Mouse (Mus musculus) lung, embryonic 16.5 days (tissue): ENCODE measurements at regions not wholly inside any gene's neighbourhood (a gene's known extent, or its start where the extent isn't known, plus 50 kb on each side); places are given as distances from the start of the nearest gene placed in this dataset.

Experiments used
- ATAC-seq: fragments of 200-750 bp; cut with Nextera tagmentation; 2 replicates; pipeline ENCODE4 v1.8.0; 2017; ENCODE audit warnings: low read depth, mild to moderate bottlenecking, moderate library complexity
- H3K27ac ChIP-seq: fragments of 300-500 bp; sonication (generic); 2 replicates; pipeline ENCODE4 v1.5.1; 2014; ENCODE audit warnings: mild to moderate bottlenecking, control low read depth, low read length
- H3K27me3 ChIP-seq: fragments of 300-500 bp; sonication (generic); 2 replicates; pipeline ENCODE4 v1.6.1; 2014; ENCODE audit warnings: low read depth, low read length, mixed read lengths; ENCODE audit not compliant: control insufficient read depth, insufficient read depth
- H3K36me3 ChIP-seq: fragments of 300-500 bp; sonication (generic); 2 replicates; pipeline ENCODE4 v1.6.1; 2014; ENCODE audit warnings: low read length; ENCODE audit not compliant: control insufficient read depth, insufficient read depth
- H3K4me1 ChIP-seq: fragments of 300-500 bp; sonication (generic); replicated peaks from 2 replicates; pipeline ENCODE4 v1.6.1; 2014; ENCODE audit warnings: low read length, mixed read lengths; ENCODE audit not compliant: control insufficient read depth, insufficient read depth
- H3K4me2 ChIP-seq: fragments of 300-500 bp; sonication (generic); 2 replicates; pipeline ENCODE4 v1.6.1; 2014; ENCODE audit warnings: low read depth, low read length, control low read depth
- H3K4me3 ChIP-seq: fragments of 300-500 bp; sonication (generic); 2 replicates; pipeline ENCODE4 v1.5.1; 2014; ENCODE audit warnings: mild to moderate bottlenecking, low read length, control low read depth
- H3K9ac ChIP-seq: fragments of 300-500 bp; sonication (generic); 2 replicates; pipeline ENCODE4 v1.6.1; 2014; ENCODE audit warnings: low read length, control low read depth
- H3K9me3 ChIP-seq: fragments of 300-500 bp; sonication (generic); 2 replicates; pipeline ENCODE4 v1.6.1; 2016; ENCODE audit warnings: low read length; ENCODE audit not compliant: control insufficient read depth
- WGBS: fragments of 180-500 bp; shearing (Covaris S2); extraction: QIAGEN DNeasy Blood & Tissue Kit; methylation state at CpG from one replicate; pipeline ENCODE4 v1.1.7; 2014; 5-methylcytosine and 5-hydroxymethylcytosine counted together

GRCm38 (mm10) chr4:95395746-95396145 lies 161.6 kb upstream of the Fggy start:
- 59% methylated on average over 3 of the region's 3 CpGs for whole genome bisulfite sequencing
- Histone ChIP-seq H3K9me3 (no peaks in the 10 kb centered on the region), H3K4me3 (no peak overlapping the region), H3K9ac (no peak overlapping the region), H3K4me1 (peaks cover 3% of the 10 kb centered on the region; the same call in 1 of the 2 replicates), H3K27me3 (no peaks in the 10 kb centered on the region), H3K4me2 (no peak overlapping the region), H3K27ac (no peak overlapping the region), H3K36me3 (no peaks in the 10 kb centered on the region)
- peak; percentile 69 for ATAC-seq

DNA sequence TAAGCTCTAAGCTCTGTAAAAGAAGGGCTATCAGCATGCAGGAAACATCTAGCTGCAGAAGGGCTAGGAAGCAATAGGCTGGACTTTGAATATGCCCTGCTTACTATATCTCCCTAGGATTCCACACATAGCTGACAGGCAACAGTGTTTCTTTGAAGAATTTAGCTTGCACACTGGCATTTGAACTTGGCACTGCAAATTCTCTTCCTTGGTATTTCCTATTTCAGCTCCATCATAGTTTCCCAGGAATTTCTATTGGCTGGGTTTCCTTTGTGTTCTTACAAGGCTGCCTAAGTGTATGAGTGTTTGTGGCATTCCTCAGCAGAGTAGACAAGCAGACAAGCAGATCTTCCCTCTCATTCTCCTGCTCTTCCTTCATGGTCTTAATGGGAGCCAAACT lies 159.0 kb upstream of the Fggy start:
- Histone ChIP-seq H3K36me3 (no peaks in the 10 kb centered on the region), H3K4me3 (no peak overlapping the region), H3K4me1 (0 out of 2 replicates have a peak, but pooled peaks cover 3% of the 10 kb centered on the region), H3K4me2 (no peak overlapping the region), H3K27ac (no peak overlapping the region), H3K27me3 (no peaks in the 10 kb centered on the region), H3K9me3 (no peaks in the 10 kb centered on the region), H3K9ac (no peak overlapping the region)
- no peak for ATAC-seq

DNA sequence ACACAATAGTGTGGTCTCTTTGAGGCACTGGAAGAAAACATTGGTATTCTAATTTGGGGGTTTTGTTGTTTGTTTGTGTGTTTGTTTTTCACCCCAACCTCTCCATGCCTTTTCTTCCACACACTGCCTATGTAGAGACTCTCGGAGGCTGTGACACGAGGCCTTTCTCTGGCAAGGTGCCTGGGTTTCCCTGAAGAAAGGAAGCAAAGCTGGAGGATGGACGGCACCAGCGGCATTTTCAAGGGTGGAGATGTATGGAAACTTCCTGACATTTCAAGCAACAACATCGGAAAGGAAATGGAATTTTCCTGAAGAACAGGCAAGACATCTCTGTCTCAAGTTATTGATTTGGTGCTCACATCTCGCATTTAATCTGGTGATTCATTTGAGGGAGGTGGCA lies 155.0 kb upstream of the Fggy start:
- Histone ChIP-seq H3K4me1 (0 out of 2 replicates have a peak, but pooled peaks cover 3% of the 10 kb centered on the region), H3K9me3 (no peaks in the 10 kb centered on the region), H3K4me3 (no peak overlapping the region), H3K27me3 (no peaks in the 10 kb centered on the region), H3K27ac (no peak overlapping the region; the same call in 1 of the 2 replicates), H3K36me3 (no peaks in the 10 kb centered on the region), H3K4me2 (no peak overlapping the region), H3K9ac (no peak overlapping the region)
- 51% methylated on average over 6 of the region's 6 CpGs for WGBS
- ATAC-seq, result 0 out of 2 replicates have a peak, but pooled peaks have one; percentile 41

- no peaks in the 10 kb centered on the region for H3K27me3 ChIP-seq
- no peak overlapping the region for H3K4me2 ChIP-seq
- no peaks in the 10 kb centered on the region for H3K36me3 ChIP-seq
- H3K9ac ChIP-seq, result no peak overlapping the region
- peaks cover 5% of the 10 kb centered on the region for H3K9me3 ChIP-seq
- 39% methylated on average over 2 of the region's 2 CpGs for WGBS
- ATAC-seq, result no peak
- H3K4me1 ChIP-seq, result no peaks in the 10 kb centered on the region
- no peak overlapping the region for H3K4me3 ChIP-seq
- H3K27ac ChIP-seq, result no peak overlapping the region
These were observed 140.2 kb upstream of the Fggy start for GRCm38 (mm10) chr4:95417075-95417474.

DNA sequence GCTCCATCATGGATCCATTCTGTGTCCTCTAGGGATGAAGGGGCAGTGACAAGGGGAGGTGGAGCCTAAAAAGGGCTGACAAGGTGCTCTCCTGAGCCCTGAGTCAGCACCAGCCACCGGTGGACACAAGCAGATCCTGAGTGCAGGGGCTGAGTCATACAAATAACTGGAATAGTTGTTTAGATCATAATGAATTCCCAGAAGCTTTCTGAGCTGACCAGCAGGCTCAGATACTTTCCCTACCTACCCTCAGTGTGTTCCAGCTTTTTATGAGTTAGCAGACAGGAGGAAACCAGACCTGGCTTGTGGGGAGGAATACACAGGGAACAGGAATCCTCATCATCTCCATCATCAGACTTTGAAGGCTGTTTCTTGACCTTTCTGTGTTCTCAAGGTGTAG lies 130.7 kb upstream of the Fggy start:
- H3K9me3 ChIP-seq, result no peaks in the 10 kb centered on the region
- H3K4me1 ChIP-seq, result no peaks in the 10 kb centered on the region
- H3K36me3 ChIP-seq, result no peaks in the 10 kb centered on the region
- H3K27me3 ChIP-seq, result no peaks in the 10 kb centered on the region
- H3K27ac ChIP-seq, result no peak overlapping the region
- WGBS, result 35% methylated on average over 1 of the region's 1 CpGs
- no peak overlapping the region for H3K4me2 ChIP-seq
- ATAC-seq, result no peak
- no peak overlapping the region for H3K9ac ChIP-seq
- H3K4me3 ChIP-seq, result no peak overlapping the region

GRCm38 (mm10) chr4:95434543-95434942 lies 122.8 kb upstream of the Fggy start:
- no peak overlapping the region for H3K4me2 ChIP-seq
- peak; percentile 82 for ATAC-seq
- no peaks in the 10 kb centered on the region for H3K27me3 ChIP-seq
- 20% methylated on average over 4 of the region's 4 CpGs for WGBS
- H3K9ac ChIP-seq, result no peak overlapping the region
- no peak overlapping the region for H3K4me3 ChIP-seq
- H3K9me3 ChIP-seq, result no peaks in the 10 kb centered on the region
- H3K36me3 ChIP-seq, result no peaks in the 10 kb centered on the region
- peak overlapping the region; percentile 28 for H3K27ac ChIP-seq
- peaks cover 20% of the 10 kb centered on the region for H3K4me1 ChIP-seq

- H3K4me1 ChIP-seq, result peaks cover 20% of the 10 kb centered on the region
- H3K36me3 ChIP-seq, result no peaks in the 10 kb centered on the region
- H3K27me3 ChIP-seq, result no peaks in the 10 kb centered on the region
- 0 out of 2 replicates have a peak overlapping the region, but pooled peaks have one; percentile 21 for H3K27ac ChIP-seq
- no peak overlapping the region for H3K9ac ChIP-seq
- H3K4me2 ChIP-seq, result no peak overlapping the region
- H3K9me3 ChIP-seq, result no peaks in the 10 kb centered on the region
- WGBS, result 34% methylated on average over 4 of the region's 4 CpGs
- ATAC-seq, result peak; percentile 47; the same call in 1 of the 2 replicates
- no peak overlapping the region for H3K4me3 ChIP-seq
These were observed 122.2 kb upstream of the Fggy start for GRCm38 (mm10) chr4:95435080-95435479.

GRCm38 (mm10) chr4:95439834-95440233 lies 117.5 kb upstream of the Fggy start:
- Histone ChIP-seq H3K4me1 (no peaks in the 10 kb centered on the region; the same call in none of the 2 replicates), H3K36me3 (no peaks in the 10 kb centered on the region), H3K9me3 (no peaks in the 10 kb centered on the region), H3K27ac (no peak overlapping the region), H3K9ac (no peak overlapping the region), H3K4me2 (no peak overlapping the region), H3K4me3 (no peak overlapping the region), H3K27me3 (no peaks in the 10 kb centered on the region)
- ATAC-seq, result no peak
- WGBS, result 18% methylated on average over 1 of the region's 1 CpGs

DNA sequence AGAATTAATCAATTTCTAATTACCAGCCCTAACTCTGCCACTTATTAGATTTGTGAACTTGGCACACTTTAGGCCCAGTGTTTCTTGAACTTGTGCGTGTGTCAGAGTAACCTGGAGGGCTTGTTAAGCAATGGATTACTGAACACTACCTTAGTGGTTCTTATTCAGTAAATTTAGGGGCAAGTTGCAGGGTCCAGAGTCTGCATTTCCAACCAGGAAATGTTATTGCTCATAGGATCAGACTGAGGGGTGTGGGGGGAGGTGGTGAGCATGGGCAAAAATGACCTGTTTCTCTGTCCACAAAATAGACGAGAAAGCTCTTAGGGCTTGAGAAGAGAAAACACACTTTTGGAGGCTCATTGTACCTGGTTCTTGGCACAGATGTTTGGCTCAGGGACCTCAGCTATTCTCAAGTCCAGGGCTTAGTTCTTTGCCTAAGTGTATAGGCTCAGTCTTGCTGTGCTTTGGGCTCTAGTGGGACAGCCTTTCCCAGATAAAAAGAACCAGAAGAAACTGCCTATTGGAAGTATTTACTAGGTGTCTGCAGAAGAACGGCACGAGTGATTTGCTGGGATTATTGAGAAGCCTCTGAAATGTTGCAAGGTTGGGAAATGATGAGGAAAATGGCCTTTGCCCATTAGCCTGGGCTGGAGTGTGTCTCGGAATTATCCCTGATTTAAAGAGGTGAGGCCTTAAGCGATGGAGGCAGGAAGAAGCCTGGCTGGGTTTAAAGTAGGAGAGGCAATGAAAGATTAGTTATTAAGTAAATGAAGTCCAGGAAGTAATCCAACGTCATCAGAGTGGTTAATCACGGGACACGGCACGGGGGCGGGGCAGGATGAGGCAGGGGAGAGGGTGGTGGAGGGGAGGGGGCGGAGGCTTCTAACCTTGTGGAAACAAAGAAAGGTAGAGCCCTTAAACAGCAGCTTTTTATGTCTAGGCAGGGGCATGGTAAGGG lies 113.2 kb upstream of the Fggy start:
- no peaks in the 10 kb centered on the region for H3K9me3 ChIP-seq
- H3K9ac ChIP-seq, result no peak overlapping the region; the same call in 1 of the 2 replicates
- no peak overlapping the region for H3K4me3 ChIP-seq
- ATAC-seq, result peak; percentile 65
- no peaks in the 10 kb centered on the region for H3K27me3 ChIP-seq
- no peak overlapping the region for H3K4me2 ChIP-seq
- 31% methylated on average over 12 of the region's 12 CpGs for WGBS
- no peaks in the 10 kb centered on the region; the same call in none of the 2 replicates for H3K4me1 ChIP-seq
- no peaks in the 10 kb centered on the region for H3K36me3 ChIP-seq
- H3K27ac ChIP-seq, result peak overlapping the region; percentile 68
